Mouse (Mus musculus) heart, embryonic 16.5 days (tissue): ENCODE data around the gene Manf. TPM values are rescaled to one million over a fixed set of nuclear protein-coding genes. Genes with fewer than 3 reads are reported as not detected.

Experiments
- ATAC-seq: fragments of 200-750 bp; cut with Nextera tagmentation; replicated peaks from 2 replicates; pipeline ENCODE4 v1.8.0; 2017; ENCODE audit warnings: moderate number of reproducible peaks; ENCODE audit not compliant: insufficient read depth, low FRiP score; ENCODE audit errors: extremely low read depth
- H3K27ac ChIP-seq: fragments of 300-500 bp; sonication (generic); 2 replicates; pipeline ENCODE4 v1.5.1; 2014; ENCODE audit warnings: mild to moderate bottlenecking, low read length, control low read depth, moderate library complexity
- H3K27me3 ChIP-seq: fragments of 300-500 bp; sonication (generic); 2 replicates; pipeline ENCODE4 v1.6.1; 2014; ENCODE audit warnings: low read length, mixed read lengths; ENCODE audit not compliant: control insufficient read depth, insufficient read depth
- H3K36me3 ChIP-seq: fragments of 300-500 bp; sonication (generic); 2 replicates; pipeline ENCODE4 v1.6.1; 2014; ENCODE audit not compliant: control insufficient read depth, insufficient read depth
- H3K4me1 ChIP-seq: fragments of 300-500 bp; sonication (generic); 2 replicates; pipeline ENCODE4 v1.6.1; 2014; ENCODE audit warnings: low read length, mixed read lengths; ENCODE audit not compliant: control insufficient read depth, insufficient read depth
- H3K4me2 ChIP-seq: fragments of 300-500 bp; sonication (generic); 2 replicates; pipeline ENCODE4 v1.6.1; 2014; ENCODE audit warnings: low read depth, mild to moderate bottlenecking, control low read depth, low read length
- H3K4me3 ChIP-seq: fragments of 300-500 bp; sonication (generic); 2 replicates; pipeline ENCODE4 v1.5.1; 2014; ENCODE audit warnings: mild to moderate bottlenecking, control low read depth, low read length
- H3K9ac ChIP-seq: fragments of 300-500 bp; sonication (generic); 2 replicates; pipeline ENCODE4 v1.6.1; 2014; ENCODE audit warnings: low read length, control low read depth
- H3K9me3 ChIP-seq: fragments of 300-500 bp; sonication (generic); replicated peaks from 2 replicates; pipeline ENCODE4 v1.6.1; 2016; ENCODE audit warnings: low read length; ENCODE audit not compliant: control insufficient read depth
- WGBS: fragments of 180-500 bp; shearing (Covaris S2); extraction: QIAGEN DNeasy Blood & Tissue Kit; methylation state at CpG from one replicate; pipeline ENCODE4 v1.1.7; 2014; 5-methylcytosine and 5-hydroxymethylcytosine counted together
- polyA plus RNA-seq: library from polyadenylated mRNA; unstranded; fragments of >200 nt; fragmentation: Nextera tagmentation; extraction: Ambion mirVana; gene quantifications from 2 replicates; pipeline ENCODE4 v1.2.1, GENCODE M21; 2015

Gene Manf
- 189 and 245 TPM in 2 replicates for polyA plus RNA-seq

GRCm38 (mm10) chr9:106891829-106892551 lies at the start of gene Manf:
Gene Manf, minus strand, starts transcription at chr9:106891979.
- Histone ChIP-seq H3K4me1 (peaks cover 20% of the 10 kb centered on the region), H3K36me3 (peaks cover 21% of the 10 kb centered on the region), H3K9ac (peak within 1 kb of the TSS; percentile 92), H3K4me2 (peak within 1 kb of the TSS; percentile 78), H3K27ac (peak within 1 kb of the TSS; percentile 97), H3K27me3 (no peaks in the 10 kb centered on the region), H3K9me3 (no peaks in the 10 kb centered on the region), H3K4me3 (peak within 1 kb of the TSS; percentile 84)
- under 1% methylated on average over 59 of the region's 59 CpGs for WGBS
- ATAC-seq: peak; percentile 98

GRCm38 (mm10) chr9:106934998-106935397 lies 43.2 kb upstream of the Manf start:
- no peaks in the 10 kb centered on the region for H3K4me1 ChIP-seq
- H3K27ac ChIP-seq: no peak overlapping the region
- WGBS: 74% methylated on average over 1 of the region's 1 CpGs
- no peak overlapping the region for H3K4me2 ChIP-seq
- H3K4me3 ChIP-seq: no peak overlapping the region
- H3K9ac ChIP-seq: no peak overlapping the region
- H3K36me3 ChIP-seq: no peaks in the 10 kb centered on the region
- no peaks in the 10 kb centered on the region; the same call in 1 of the 2 replicates for H3K9me3 ChIP-seq
- no peaks in the 10 kb centered on the region for H3K27me3 ChIP-seq
- no peak for ATAC-seq

GRCm38 (mm10) chr9:106914878-106915277 lies 23.1 kb upstream of the Manf start:
- no peaks in the 10 kb centered on the region for H3K36me3 ChIP-seq
- no peak overlapping the region for H3K9ac ChIP-seq
- no peak for ATAC-seq
- H3K9me3 ChIP-seq: no peaks in the 10 kb centered on the region
- H3K4me2 ChIP-seq: no peak overlapping the region
- 75% methylated on average over 6 of the region's 6 CpGs for WGBS
- H3K4me1 ChIP-seq: no peaks in the 10 kb centered on the region
- no peak overlapping the region for H3K27ac ChIP-seq
- no peak overlapping the region for H3K4me3 ChIP-seq
- H3K27me3 ChIP-seq: no peaks in the 10 kb centered on the region

- no peaks in the 10 kb centered on the region for H3K27me3 ChIP-seq
- H3K27ac ChIP-seq: no peak overlapping the region
- no peaks in the 10 kb centered on the region for H3K9me3 ChIP-seq
- H3K4me3 ChIP-seq: no peak overlapping the region
- H3K36me3 ChIP-seq: no peaks in the 10 kb centered on the region
- 8% methylated on average over 1 of the region's 1 CpGs for WGBS
- ATAC-seq: no peak
- H3K4me1 ChIP-seq: no peaks in the 10 kb centered on the region
- H3K4me2 ChIP-seq: no peak overlapping the region
- no peak overlapping the region for H3K9ac ChIP-seq
Measured at GRCm38 (mm10) chr9:106913759-106914158, 22.0 kb upstream of the Manf start.

- Histone ChIP-seq H3K4me3 (no peak overlapping the region), H3K4me1 (peaks cover 2% of the 10 kb centered on the region; the same call in 1 of the 2 replicates), H3K36me3 (no peaks in the 10 kb centered on the region), H3K27ac (no peak overlapping the region), H3K27me3 (no peaks in the 10 kb centered on the region), H3K4me2 (no peak overlapping the region), H3K9me3 (no peaks in the 10 kb centered on the region), H3K9ac (no peak overlapping the region)
- no peak for ATAC-seq
- 40% methylated on average over 1 of the region's 1 CpGs for WGBS
Measured at GRCm38 (mm10) chr9:106911624-106912023, 19.8 kb upstream of the Manf start.

GRCm38 (mm10) chr9:106908715-106909114 lies 16.9 kb upstream of the Manf start:
- no peaks in the 10 kb centered on the region for H3K36me3 ChIP-seq
- 37% methylated on average over 5 of the region's 5 CpGs for WGBS
- H3K27ac ChIP-seq: no peak overlapping the region
- peaks cover 2% of the 10 kb centered on the region; the same call in 1 of the 2 replicates for H3K4me1 ChIP-seq
- no peak overlapping the region for H3K4me3 ChIP-seq
- no peak overlapping the region for H3K9ac ChIP-seq
- H3K27me3 ChIP-seq: no peaks in the 10 kb centered on the region
- no peak overlapping the region for H3K4me2 ChIP-seq
- no peaks in the 10 kb centered on the region for H3K9me3 ChIP-seq
- ATAC-seq: 0 out of 2 replicates have a peak, but pooled peaks have one; percentile 52

- ATAC-seq: no peak
- Histone ChIP-seq H3K4me2 (no peak overlapping the region), H3K9me3 (no peaks in the 10 kb centered on the region), H3K4me1 (peaks cover 2% of the 10 kb centered on the region; the same call in 1 of the 2 replicates), H3K36me3 (no peaks in the 10 kb centered on the region), H3K9ac (no peak overlapping the region), H3K27ac (no peak overlapping the region), H3K4me3 (no peak overlapping the region), H3K27me3 (no peaks in the 10 kb centered on the region)
- WGBS: 69% methylated on average over 3 of the region's 3 CpGs
Measured at GRCm38 (mm10) chr9:106908174-106908573, 16.4 kb upstream of the Manf start.

- WGBS: 81% methylated on average over 8 of the region's 8 CpGs
- H3K4me1 ChIP-seq: peaks cover 2% of the 10 kb centered on the region; the same call in 1 of the 2 replicates
- H3K9me3 ChIP-seq: no peaks in the 10 kb centered on the region
- H3K4me3 ChIP-seq: no peak overlapping the region
- no peak overlapping the region for H3K9ac ChIP-seq
- H3K27me3 ChIP-seq: no peaks in the 10 kb centered on the region
- no peak overlapping the region for H3K27ac ChIP-seq
- H3K36me3 ChIP-seq: no peaks in the 10 kb centered on the region
- H3K4me2 ChIP-seq: no peak overlapping the region
- no peak for ATAC-seq
Measured at GRCm38 (mm10) chr9:106906597-106906996, 14.8 kb upstream of the Manf start.

- Histone ChIP-seq H3K36me3 (no peaks in the 10 kb centered on the region), H3K27ac (no peak overlapping the region), H3K4me2 (no peak overlapping the region), H3K4me3 (no peak overlapping the region), H3K9me3 (no peaks in the 10 kb centered on the region), H3K4me1 (peaks cover 2% of the 10 kb centered on the region; the same call in 1 of the 2 replicates), H3K9ac (no peak overlapping the region), H3K27me3 (no peaks in the 10 kb centered on the region)
- WGBS: 8% methylated on average over 1 of the region's 1 CpGs
- no peak for ATAC-seq
Measured at GRCm38 (mm10) chr9:106903791-106904134, 12.0 kb upstream of the Manf start.
